Mouse (Mus musculus): ENCODE measurements around the gene Matk.

GRCm38 (mm10) chr10:81245166-81245565, 7.6 kb upstream of the Matk start:
- TF ChIP-seq CTCF (IDR thresholded peaks at IDR 0.05; ENCODE audit: borderline replicate concordance, insufficient read depth, low read depth, low read length): no peak
- TF ChIP-seq POLR2A (IDR thresholded peaks at IDR 0.05; ENCODE audit: borderline replicate concordance, insufficient read depth, low read length): no peak

Measured in cerebellum, adult 2 months (tissue).